Mouse (Mus musculus) layer of hippocampus, postnatal 10 days (tissue): ENCODE data around the gene Klf15. TPM values are rescaled to one million over a fixed set of nuclear protein-coding genes. Genes with fewer than 3 reads are reported as not detected.

Source experiments
- DNase-seq, 2 experiments: peaks; one replicate each; pipeline ENCODE4 v3.0.0; 2021; ENCODE audit warnings: low spot score in 2 of 2
- total RNA-seq, 2 experiments: library from RNA; stranded (reverse); gene quantifications; 2 replicates each; pipeline ENCODE4 v1.2.3; 2021

The Klf15 gene
- total RNA-seq, 2 experiments from 2014 or later: 18.5 to 23.7 TPM

DNA sequence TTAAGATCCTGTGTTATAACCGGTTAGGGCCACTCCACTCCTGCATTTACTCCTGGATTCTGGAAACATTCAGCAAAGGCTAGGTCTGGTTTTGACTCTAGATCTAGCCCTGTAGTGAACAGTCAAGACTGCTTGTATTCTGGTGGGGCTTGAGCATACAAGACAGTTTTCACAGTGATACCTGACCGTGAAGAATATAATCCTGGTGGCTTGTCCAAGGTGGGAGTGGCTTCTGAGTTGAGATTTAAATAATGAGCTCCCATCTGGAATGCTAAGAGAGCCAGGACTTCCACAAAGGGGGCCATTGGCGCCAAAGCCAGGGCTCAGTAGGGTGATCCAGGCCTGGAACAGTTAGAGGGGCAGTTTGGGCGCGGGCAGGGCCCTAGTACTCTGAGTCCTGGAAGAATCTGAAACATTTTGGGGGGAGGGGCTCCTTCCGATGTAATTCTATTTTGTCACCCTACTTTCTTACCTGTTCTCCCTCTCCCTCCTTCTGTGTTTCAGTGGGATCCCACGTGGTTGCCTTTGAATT, 1.6 kb downstream of the Klf15 start:
- DNase-seq: peak in 1 of 2 experiments; percentile 36

DNA sequence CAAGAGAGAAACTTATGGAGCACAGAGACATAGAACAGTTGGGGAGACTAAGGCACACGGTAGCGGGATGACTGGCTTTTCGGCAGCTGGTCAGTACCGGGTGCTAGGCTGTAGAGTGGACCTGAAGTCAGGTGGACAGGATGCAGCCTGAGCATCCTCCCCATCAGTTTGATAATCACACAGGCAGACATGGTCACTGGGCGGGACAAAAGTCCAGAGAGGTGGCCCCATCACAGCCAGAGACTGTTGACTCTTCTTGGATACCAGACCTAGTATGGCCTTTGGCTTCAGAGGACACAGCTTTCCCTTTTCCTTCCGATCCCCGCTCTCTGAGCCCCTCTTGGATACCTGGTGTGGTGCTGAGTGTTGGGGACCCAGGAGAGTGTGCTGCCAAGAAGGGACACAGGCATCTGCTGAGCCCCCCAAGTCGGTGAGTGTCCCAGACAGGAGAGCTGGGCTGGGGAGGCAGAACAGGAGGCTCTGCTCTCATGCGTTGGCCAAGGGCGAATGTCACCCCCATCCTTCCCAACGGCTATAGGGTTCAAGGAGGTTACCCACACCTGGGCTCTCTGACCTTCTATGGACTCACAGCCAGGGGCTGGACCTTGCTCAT, 2.8 kb downstream of the Klf15 start:
- DNase-seq: no peak

DNA sequence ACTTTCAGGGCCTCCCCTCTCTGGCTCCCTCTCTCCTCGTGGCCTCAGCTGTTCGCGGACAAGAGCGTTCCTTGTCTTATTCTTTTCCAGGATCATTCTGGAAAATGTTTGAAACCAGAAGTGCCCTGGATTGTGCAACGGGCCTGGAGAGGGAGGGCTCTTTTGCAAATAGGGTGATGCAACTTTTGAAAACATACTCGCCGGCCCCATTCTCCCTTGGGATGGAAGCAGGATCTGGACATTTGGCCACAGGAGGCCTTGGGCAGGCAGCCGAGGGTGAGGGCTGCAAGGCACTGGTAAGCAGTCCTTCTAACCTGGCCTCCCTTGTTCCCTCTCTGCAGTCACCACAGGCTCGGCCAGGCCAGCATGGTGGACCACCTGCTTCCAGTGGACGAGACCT, 3.7 kb downstream of the Klf15 start:
- no peak for DNase-seq

DNA sequence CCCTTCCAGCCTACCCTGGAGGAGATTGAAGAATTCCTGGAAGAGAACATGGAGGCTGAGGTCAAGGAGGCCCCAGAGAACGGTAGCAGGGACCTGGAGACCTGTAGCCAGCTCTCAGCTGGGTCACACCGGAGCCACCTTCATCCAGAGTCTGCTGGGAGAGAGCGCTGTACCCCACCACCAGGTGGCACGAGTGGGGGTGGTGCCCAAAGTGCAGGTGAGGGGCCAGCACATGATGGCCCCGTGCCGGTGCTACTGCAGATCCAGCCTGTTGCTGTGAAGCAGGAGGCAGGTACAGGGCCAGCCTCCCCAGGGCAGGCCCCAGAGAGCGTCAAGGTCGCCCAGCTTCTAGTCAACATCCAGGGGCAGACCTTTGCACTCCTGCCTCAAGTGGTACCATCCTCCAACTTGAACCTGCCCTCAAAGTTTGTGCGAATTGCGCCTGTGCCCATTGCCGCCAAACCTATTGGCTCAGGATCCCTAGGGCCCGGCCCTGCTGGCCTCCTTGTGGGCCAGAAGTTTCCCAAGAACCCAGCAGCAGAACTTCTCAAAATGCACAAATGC, 4.6 kb downstream of the Klf15 start:
- DNase-seq: no peak

DNA sequence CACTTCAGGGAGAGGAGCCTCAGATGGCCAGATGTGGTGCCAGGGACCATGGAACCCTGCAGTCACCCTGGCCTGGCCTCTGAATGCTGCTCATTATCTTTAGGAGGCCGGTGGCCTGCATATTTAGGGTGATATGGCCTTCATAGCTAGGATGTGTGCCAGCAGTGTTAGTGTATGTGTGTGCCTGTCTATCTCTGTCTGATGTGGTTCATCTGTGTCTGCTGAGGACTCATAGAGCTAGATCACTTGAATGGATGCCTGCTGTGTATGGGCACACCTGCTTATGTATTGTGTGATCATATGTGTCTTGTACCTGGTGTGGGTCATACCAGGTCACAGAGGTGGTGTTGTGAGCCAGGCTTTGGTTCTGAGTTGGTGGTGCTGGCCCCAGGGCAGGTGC, 5.8 kb downstream of the Klf15 start:
- no peak for DNase-seq

DNA sequence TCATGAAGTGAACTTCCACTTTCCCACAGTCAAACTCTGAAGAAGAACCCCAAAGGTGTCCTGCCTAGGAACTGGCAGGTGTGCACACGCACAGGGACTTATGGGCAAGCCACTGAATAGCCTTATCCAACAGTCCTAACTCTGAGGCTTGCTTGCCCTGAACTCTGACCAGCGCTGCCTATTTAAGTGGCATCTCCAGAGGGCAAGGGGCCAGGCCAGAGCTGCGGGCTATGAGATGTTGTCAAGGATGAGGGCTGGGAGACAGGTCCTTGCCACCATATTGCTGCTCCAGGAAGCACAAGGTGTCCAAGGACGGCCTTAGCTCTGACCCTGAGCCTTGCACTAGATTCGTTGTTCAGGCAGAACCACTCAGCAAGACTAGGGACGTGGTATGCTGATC, 6.7 kb downstream of the Klf15 start:
- DNase-seq: no peak

DNA sequence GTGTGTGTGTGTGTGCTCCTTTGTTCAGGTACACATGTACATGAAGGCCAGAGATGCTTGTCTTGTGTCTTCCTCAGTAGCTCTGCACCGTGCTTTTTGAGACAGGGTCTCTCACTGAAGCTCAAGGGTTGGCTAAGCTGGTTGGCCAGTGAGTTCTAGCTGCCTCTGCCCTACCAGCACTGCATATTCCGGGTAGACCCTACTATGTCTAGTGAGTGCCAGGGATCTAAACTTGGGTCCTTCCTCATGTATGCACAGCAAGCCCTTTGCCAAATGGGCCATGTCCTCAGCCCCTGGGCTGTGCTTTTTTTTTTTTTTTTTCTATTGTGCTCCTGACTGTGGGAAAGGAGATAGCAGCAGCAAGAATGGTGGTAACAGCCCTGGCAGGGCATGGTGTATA, 7.9 kb downstream of the Klf15 start:
- DNase-seq: no peak

DNA sequence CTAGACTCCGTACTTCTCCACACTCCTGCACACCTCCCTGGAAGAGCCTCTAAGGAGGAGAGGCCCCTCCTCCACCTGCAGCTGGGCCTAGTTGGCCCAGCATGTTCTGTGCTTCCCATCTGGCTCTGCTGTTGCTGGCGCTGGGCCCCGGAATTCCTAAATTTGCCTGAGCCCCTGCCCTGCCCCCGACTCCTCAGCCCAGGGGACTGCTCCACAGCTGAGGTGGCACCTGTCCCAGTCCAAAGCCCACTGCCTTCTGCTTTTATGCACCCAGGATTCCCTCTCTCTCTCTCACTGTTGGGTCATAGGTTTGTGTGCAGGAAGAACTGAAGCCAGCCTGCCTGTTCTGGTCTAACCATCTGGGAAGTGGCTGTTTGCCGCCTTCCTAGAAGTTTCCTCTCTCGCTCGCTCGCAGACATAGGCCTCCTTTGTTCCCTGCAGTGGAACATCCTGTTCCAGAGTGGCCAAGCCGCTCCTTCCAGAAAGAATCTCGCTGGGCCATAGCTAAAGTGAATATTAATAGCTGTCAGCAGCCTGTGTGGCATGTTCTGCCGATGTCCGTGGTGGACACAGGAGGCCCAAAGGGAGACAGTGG, 8.7 kb downstream of the Klf15 start:
- peak; percentile 67 for DNase-seq

DNA sequence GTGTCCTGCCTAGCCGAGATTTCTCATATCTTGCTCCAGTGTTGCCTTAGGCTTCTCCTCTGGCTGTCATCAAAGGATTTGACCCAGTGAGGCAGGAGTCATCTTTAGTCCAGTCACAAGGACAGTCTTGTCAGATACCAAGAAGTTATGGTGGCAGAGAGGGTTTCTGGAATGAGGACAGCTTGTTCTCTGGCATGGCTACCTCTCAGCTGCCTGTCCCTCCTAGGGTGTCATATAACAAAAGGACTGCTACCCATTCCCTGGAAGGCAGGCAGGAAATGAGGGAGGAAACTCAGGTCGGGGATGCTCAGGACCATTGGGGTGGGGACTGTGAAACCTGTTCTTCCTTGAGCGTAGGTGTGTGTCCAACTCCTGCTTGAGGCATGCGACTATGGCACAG, 9.7 kb downstream of the Klf15 start:
- DNase-seq: no peak

DNA sequence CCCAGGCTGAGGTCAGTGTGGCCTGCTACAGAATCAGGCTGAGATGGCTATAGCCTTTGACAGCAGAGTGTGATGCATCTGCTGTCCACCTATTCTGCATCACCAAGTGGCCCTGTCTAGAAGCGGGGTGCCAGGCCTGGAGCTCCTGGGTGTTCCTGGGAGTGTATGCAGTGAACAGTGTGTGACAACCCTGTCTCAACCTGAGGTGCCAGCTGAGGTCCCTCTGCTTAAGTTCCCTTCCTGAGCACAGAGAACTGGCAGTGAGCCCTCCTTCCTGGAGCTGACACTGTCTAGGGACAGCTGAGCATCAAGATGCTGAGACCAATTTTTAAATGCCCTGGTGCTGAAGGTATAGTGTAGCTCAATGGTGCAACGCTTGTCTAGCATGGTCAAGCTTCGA, 10.3 kb downstream of the Klf15 start:
- DNase-seq: no peak

DNA sequence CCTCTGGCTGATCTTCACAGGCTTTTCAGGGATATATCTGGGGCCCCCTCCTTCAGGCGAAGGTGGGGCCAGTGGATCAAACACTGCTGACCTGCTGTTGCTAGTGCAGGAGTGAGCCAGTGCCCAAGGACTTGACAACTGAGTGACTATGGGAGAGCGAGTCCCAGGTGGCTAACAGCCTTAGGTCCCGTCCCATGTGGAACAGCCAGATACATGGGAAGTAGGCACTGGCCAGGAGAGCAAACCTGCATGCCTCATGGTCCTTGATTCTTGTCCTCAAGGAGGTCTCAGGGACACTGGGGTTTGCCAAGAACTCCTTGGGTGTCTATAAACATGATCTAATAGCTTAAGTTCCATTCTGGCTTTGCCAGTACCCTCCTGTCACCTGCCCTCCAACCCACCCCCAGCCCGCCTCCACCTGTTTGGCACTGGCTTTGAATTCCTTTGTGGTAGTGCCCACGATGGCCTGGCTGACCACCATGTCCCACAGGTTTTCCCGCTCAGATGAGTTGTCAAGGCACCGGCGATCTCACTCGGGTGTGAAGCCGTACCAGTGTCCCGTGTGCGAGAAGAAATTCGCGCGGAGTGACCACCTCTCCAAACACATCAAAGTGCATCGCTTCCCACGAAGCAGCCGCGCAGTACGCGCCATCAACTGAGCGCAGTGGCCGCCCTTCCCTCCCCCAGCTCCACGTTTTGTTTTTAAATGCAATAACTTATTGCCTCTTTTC, 11.4 kb downstream of the Klf15 start:
- no peak for DNase-seq

DNA sequence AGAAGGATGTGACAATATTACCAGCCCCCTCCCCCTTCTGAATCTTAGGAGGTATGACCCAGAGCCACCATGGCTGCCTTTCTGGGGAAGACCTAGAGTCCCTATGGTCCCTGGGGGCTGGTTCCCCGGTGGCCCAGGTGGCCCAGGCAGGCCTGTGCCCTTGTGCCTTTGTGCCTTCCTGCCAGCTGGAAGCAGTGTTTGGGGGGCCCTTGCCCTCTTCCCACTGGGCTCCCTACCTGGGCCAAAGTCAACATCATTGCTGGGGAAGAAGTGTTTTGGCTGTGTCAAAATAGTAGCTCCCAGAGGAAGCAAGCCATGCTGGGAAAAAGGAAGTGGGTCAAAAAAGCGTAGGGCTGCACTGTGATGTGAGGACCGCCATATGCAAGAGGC, 12.0 kb downstream of the Klf15 start:
- DNase-seq: no peak

DNA sequence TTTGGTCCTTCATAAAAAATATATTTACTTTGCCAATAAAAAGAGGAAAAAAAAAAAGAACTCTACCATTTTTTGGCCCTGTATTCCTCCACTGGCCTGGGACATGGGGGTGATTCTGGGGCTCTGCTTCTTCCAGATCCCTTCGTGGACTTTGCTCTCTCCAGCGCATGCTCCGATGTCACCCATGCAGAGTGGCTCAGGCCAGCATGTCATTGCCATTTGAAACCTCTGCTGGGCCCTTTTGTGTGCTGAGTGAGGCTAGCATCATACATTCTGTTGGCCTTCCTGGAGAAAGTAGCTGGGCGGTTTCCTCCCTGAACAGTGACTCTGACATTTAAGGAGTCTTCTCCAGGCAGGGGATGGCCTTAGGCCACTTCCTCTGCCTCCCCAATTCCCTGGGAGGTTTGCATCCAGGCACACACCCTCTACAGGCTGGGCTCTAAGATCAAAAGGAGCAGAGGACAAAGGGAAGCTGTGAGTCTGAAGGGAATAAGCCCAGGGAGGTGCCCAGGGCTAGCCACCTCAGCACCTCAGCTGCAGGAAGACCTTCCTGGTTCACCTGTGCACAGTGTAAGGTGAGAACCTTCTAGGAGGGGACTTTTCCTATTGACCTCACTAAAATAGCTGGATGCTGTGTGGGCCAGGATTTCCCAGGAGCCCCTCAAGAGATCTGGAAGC, 12.9 kb downstream of the Klf15 start:
- no peak for DNase-seq

DNA sequence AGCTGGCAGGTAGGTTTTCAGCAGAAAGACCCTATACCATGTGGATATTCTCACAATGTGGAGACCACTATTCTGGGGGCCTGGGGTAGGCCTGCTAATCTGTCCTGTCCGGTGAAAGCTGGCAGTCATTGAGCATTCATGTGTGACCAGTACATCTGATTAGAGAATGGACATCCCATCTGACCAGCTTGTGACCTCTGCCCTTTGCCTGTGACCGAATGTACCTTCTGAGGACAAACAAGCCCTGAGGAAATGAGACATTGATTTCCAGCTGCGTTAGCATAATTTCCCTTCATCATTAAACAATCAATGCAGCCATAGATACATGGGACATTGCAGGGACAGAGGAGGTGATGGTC, 13.5 kb downstream of the Klf15 start:
- no peak for DNase-seq

DNA sequence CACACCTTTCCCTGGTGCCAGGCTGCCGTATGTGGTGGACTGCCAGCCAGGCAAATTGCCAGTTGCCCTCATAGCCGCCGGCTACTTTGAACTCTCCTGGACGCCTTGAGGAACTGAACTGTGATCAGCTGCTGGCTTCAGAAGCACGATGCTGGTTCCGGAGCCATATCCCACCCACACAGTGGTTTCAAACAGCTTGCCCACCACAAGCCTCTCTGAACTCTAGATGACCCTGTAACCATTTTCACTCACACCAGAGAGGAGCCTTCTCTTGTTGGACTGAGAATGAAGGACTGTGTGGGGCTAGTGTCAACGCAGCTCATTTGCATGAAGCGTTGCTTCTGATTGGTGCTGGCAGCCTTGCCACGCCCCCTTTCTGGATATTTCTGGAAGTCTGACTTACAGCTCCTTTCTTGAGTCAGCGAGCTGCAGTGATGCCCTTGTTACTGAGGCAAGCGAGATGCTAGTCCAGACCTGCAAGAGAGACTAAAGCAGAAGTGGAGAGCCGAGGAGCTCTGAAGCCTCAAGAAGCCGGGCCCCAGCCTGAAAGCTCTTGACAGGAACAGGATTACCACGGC, 14.7 kb downstream of the Klf15 start:
- peak; percentile 41 to 49 for DNase-seq

DNA sequence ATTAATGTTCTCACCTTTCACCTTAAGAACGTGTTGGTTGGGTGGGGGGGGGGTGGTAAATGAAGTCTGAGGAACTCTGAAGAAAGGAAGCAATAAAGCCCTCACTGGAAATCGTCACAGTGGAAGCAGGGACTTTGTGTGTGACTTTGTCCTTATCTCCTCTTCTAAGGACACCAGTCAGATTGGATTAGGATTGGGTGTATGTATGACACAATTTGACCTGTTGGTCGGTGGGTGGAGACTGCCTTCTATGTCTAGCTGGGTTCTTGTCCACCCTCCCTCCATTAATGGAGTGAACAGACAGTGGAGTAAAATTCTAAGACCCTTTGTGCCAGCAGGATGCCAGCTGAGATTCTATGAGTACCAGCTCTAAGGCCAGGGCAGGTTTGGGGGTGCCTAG, 21.9 kb downstream of the Klf15 start:
- DNase-seq: no peak

DNA sequence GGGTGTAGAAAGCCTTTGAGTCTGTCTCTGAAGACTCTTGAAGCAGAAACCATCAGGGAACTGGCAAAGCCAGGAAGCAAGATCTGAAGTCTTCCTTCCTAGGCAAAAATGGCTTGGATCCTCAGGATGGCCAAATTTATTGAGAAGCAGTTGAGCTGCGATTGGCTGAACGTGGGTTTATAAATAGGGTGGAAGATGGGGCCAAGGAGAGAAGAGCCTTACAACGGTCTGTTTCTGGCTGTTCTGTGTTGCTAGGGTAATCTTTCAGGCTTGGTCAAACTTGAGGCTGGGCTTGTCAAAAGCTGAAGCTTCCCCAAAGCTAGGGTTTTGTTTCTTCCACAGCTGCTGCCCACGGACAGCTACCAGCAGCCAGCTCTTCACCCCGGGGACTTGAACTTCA, 22.5 kb downstream of the Klf15 start:
- no peak for DNase-seq

DNA sequence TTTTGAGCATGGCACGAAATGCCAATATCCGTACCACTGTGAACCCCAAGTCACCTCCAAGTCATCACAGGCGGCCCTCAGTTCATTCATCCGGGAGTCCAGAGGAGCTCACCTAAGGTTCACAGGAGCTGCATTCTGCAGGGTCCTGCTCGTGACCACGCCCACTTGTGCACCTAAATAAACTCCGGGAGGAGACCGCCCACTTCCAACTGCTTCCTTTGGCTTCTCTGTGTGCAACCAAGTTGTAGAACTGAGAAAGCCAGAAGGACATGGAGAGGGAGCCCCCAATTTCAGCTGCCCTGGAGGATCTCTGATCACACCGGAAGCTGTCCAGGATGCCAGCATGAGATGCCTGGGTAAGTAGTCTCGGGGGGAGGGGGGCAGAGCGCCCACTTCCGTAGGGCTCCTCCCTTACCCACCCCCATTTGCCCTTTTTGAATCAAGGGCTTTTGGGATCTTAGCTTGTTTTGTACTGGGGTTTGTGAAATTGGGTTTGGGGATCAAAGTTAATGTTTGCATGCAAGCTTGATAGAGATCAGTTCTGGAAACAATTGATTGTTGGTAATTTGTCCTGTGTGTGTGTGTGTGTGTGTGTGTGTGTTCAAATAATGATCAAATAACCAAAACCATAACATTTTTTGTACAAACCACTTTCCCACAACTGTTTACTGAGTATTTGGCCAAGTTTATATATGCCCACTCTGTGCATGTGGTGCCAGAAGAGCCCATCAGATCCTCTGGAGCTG, 24.0 kb downstream of the Klf15 start, which contains the start of gene Aldh1l1:
Gene Aldh1l1 (plus strand): TSS at position 252 of the 746 bp plus-strand sequence.
- no peak for DNase-seq

DNA sequence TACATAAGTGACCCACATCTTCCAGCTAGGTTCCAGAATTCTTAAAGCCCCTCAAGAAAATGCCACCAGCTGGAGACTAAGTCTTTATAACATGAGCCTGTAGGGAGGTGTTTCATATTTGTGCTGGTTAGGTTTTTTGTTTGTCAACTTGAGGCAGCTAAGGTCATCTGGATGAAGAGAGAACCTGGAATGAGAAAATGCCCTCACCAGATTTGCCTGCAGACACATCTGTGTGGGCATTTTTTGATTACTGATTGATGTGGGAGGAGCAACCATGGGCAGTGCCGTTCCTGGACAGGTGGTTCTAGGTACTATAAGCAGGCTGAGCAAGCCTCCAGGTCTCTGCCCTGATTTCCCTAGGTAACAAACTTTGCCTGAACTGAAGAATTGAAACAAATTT, 25.2 kb downstream of the Klf15 start:
- DNase-seq: no peak

DNA sequence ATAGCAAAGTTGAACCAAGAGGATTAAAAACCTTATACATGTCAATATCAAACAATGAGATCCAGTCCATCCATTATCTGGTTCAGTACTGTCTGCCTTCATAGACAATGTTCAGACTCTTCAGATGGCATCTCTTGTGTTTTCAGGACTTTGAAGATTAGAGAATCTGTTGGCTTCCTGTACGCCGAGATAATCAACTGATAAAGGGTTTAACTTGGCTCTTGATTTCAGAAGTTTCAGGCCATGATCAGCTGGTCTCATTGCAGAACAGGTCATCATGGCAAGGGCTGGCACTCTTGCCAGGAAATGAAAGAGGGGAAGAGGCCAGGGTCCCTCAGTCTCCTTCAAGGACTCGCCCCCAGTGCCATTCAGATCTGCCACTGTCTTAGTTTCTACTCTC, 27.2 kb downstream of the Klf15 start:
- DNase-seq: no peak

DNA sequence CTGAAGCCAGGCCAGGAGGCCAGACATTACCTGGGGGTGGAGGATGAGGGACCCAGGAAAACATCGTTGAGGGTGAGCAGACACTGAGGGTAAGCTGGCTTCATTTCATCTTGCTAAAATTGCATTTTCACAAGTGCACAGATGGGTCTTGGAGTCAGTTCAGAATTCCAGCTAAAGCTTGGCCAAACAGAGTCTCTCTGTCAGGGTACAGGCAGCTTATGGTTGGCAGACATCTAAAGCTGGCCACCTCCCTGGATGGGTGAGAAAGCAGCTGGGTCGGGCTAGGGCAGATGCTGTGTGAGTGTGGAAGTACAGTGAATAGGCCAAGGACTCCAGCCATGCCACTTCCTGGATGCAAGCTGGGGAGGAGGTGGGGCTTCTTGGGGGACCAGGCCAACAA, 28.6 kb downstream of the Klf15 start:
- peak; percentile 49 to 52 for DNase-seq
